Mouse (Mus musculus) stomach, postnatal 0 days (tissue): ENCODE measurements around the gene Wbp2nl. TPM values are rescaled to one million over a fixed set of nuclear protein-coding genes. Genes with fewer than 3 reads are reported as not detected.

ENCODE experiments used
- ATAC-seq: fragments of 200-750 bp; cut with Nextera tagmentation; 2 replicates; pipeline ENCODE4 v1.8.0; 2017; ENCODE audit not compliant: low FRiP score, low TSS enrichment
- DNase-seq: peaks from one replicate; pipeline ENCODE4 v3.0.0-alpha.2; 2016; ENCODE audit warnings: low spot score
- H3K27ac ChIP-seq: fragments of 300-500 bp; sonication (generic); replicated peaks from 2 replicates; pipeline ENCODE4 v1.5.1; 2014; ENCODE audit warnings: mild to moderate bottlenecking, control low read depth
- H3K27me3 ChIP-seq: fragments of 300-500 bp; sonication (generic); 2 replicates; pipeline ENCODE4 v1.6.1; 2014; ENCODE audit warnings: low read length; ENCODE audit not compliant: control insufficient read depth, insufficient read depth
- H3K36me3 ChIP-seq: fragments of 300-500 bp; sonication (generic); 2 replicates; pipeline ENCODE4 v1.6.1; 2014; ENCODE audit warnings: low read length, mixed read lengths; ENCODE audit not compliant: control insufficient read depth, insufficient read depth
- H3K4me1 ChIP-seq: fragments of 300-500 bp; sonication (generic); replicated peaks from 2 replicates; pipeline ENCODE4 v1.6.1; 2014; ENCODE audit warnings: antibody characterized with exemption; ENCODE audit not compliant: control insufficient read depth, insufficient read depth
- H3K4me2 ChIP-seq: fragments of 300-500 bp; sonication (generic); replicated peaks from 2 replicates; pipeline ENCODE4 v1.6.1; 2014; ENCODE audit warnings: low read depth, mild to moderate bottlenecking, control low read depth, moderate library complexity
- H3K4me3 ChIP-seq: fragments of 300-500 bp; sonication (generic); 2 replicates; pipeline ENCODE4 v1.5.1; 2014; ENCODE audit warnings: low read depth, low read length, control low read depth
- H3K9ac ChIP-seq: fragments of 300-500 bp; sonication (generic); 2 replicates; pipeline ENCODE4 v1.6.1; 2014; ENCODE audit warnings: mild to moderate bottlenecking, low read length, control low read depth, mixed read lengths
- H3K9me3 ChIP-seq: fragments of 300-500 bp; sonication (generic); 2 replicates; pipeline ENCODE4 v1.6.1; 2016; ENCODE audit warnings: low read length; ENCODE audit not compliant: control insufficient read depth
- CTCF ChIP-seq: IDR thresholded peaks from 2 replicates; pipeline ENCODE4 v1.5.1; 2016; ENCODE audit warnings: antibody characterized with exemption, low read depth, mild to moderate bottlenecking, moderate library complexity
- EP300 ChIP-seq: optimal IDR thresholded peaks from 2 replicates; pipeline ENCODE3; 2016; ENCODE audit warnings: antibody characterized with exemption
- WGBS: fragments of 180-500 bp; shearing (Covaris S2); extraction: QIAGEN DNeasy Blood & Tissue Kit; methylation state at CpG from one replicate; pipeline ENCODE4 v1.1.7; 2014; 5-methylcytosine and 5-hydroxymethylcytosine counted together
- polyA plus RNA-seq: library from polyadenylated mRNA; unstranded; fragments of >200 nt; fragmentation: Nextera tagmentation; extraction: Ambion mirVana; gene quantifications from 2 replicates; pipeline ENCODE4 v1.2.1, GENCODE M21; 2015

Gene Wbp2nl
- polyA plus RNA-seq, 1 experiment from 2014 or later = 0.08 TPM

DNA sequence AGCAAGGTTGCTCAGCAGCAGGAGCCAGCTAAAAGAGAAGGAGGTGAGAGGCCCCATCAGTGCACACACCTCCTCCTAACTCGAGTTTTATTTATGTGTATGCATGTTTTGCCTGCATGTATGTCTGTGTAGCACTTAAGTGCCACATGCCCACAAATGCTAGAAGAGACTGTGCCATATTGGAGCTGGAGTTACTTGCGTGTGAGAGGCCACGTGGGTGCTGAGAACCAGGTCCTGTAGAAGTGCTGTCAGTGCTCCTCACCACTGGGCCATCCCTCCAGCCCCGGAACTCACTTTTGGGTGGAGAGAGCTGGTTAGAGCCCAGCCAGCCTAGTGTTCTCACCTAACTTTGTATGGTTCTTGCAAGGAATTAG is 48.5 kb downstream of the Wbp2nl start:
- peaks cover 17% of the 10 kb centered on the region for H3K36me3 ChIP-seq
- no peaks in the 10 kb centered on the region for H3K27me3 ChIP-seq
- ATAC-seq (no peak), DNase-seq (no peak)
- H3K27ac ChIP-seq = peak overlapping the region; percentile 93
- H3K9me3 ChIP-seq = no peaks in the 10 kb centered on the region
- peak overlapping the region; percentile 66; the same call in 1 of the 2 replicates for H3K4me3 ChIP-seq
- H3K4me1 ChIP-seq = peaks cover 7% of the 10 kb centered on the region; the same call in 1 of the 2 replicates
- peak overlapping the region; percentile 67 for H3K4me2 ChIP-seq
- peak overlapping the region; percentile 28 for H3K9ac ChIP-seq
- TF ChIP-seq CTCF = no peak
- no peak for TF ChIP-seq EP300
- WGBS = 77% methylated on average over 4 of the region's 4 CpGs

DNA sequence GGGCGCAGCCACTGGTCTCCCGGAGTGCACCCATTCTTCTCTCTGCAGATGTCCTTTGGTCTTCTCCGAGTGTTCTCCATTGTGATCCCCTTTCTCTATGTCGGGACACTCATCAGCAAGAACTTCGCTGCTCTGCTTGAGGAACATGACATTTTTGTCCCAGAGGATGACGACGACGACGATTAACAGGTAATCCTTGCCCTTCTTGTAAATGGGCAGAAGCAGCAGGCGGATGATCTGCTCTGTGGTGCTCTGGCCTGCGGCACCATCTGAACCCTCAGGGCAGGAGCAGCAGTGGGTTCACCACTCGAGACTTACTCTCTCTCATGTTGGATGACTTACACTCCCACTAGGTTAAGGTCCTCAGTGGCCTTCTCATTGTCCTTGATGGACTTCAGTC is 49.1 kb downstream of the Wbp2nl start:
- no peaks in the 10 kb centered on the region for H3K27me3 ChIP-seq
- H3K36me3 ChIP-seq = peaks cover 17% of the 10 kb centered on the region
- peaks cover 7% of the 10 kb centered on the region; the same call in 1 of the 2 replicates for H3K4me1 ChIP-seq
- H3K27ac ChIP-seq = no peak overlapping the region
- 92% methylated on average over 12 of the region's 12 CpGs for WGBS
- H3K9ac ChIP-seq = no peak overlapping the region
- TF ChIP-seq EP300 (no peak), CTCF (no peak)
- DNase-seq (no peak), ATAC-seq (no peak)
- no peak overlapping the region for H3K4me2 ChIP-seq
- H3K4me3 ChIP-seq = no peak overlapping the region
- H3K9me3 ChIP-seq = no peaks in the 10 kb centered on the region

DNA sequence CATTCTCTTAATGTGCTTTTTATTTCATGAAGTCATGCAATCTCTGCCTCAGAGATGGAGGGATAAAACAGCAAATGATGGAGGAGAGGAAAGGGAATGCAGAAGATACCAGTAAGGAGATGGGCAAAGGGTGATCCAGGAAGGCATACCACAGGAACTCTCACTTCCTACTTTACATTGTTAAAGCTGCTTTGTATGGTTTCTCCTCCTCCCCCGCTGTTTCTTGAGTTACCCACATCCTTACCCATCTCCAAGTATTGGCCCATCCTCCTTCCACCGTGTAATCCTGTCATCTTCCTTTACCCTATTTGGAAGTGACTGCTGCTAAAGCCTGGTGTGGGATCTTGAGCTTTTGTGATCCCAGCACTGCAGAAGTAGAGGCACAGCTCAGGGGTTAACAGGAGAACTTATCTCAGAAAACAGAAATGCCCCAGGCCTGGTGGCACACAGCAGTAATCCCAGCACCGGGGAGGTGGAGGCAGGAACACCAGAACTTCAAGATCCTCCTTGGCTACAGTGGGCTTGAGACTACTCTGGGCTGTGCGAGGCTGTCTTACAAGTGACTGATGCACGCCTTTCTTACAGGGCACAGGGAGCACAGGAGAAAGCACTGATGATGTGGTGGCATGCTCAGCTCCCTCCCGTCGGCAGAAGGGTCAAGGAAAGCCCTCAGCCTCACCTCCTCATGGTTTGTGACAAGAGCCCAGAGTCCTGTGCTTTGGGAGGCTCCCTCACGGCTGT is 49.7 kb downstream of the Wbp2nl start:
- no peak for DNase-seq
- ATAC-seq = no peak
- H3K9ac ChIP-seq = no peak overlapping the region
- TF ChIP-seq CTCF = no peak
- TF ChIP-seq EP300 = no peak
- H3K4me1 ChIP-seq = peaks cover 7% of the 10 kb centered on the region; the same call in 1 of the 2 replicates
- WGBS = 75% methylated on average over 8 of the region's 8 CpGs
- no peaks in the 10 kb centered on the region for H3K9me3 ChIP-seq
- H3K27me3 ChIP-seq = no peaks in the 10 kb centered on the region
- H3K27ac ChIP-seq = no peak overlapping the region
- H3K36me3 ChIP-seq = peaks cover 17% of the 10 kb centered on the region
- no peak overlapping the region for H3K4me3 ChIP-seq
- no peak overlapping the region for H3K4me2 ChIP-seq

DNA sequence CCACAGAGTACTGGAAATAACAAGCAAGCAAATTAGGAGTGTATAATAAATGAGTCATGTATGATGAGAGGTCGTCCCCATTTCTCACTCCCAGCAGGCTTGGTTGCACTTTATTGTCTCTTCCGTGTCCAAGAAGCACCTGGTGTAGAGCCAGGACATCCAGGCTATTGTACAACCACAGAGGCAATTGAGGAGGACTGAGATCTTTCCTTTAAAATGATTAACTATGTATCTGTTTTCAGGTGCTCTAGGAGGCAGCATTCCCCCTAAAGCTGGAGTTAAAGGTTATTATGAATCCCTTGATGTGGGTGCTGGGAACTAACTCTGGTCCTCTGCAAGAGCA is 50.2 kb downstream of the Wbp2nl start:
- no peaks in the 10 kb centered on the region for H3K27me3 ChIP-seq
- H3K4me2 ChIP-seq = no peak overlapping the region
- no peaks in the 10 kb centered on the region for H3K9me3 ChIP-seq
- WGBS = 81% methylated on average over 2 of the region's 2 CpGs
- TF ChIP-seq CTCF (no peak), EP300 (no peak)
- H3K9ac ChIP-seq = no peak overlapping the region
- H3K4me3 ChIP-seq = no peak overlapping the region
- H3K27ac ChIP-seq = no peak overlapping the region
- no peak for ATAC-seq
- no peak for DNase-seq
- peaks cover 17% of the 10 kb centered on the region for H3K36me3 ChIP-seq
- H3K4me1 ChIP-seq = peaks cover 7% of the 10 kb centered on the region; the same call in 1 of the 2 replicates

DNA sequence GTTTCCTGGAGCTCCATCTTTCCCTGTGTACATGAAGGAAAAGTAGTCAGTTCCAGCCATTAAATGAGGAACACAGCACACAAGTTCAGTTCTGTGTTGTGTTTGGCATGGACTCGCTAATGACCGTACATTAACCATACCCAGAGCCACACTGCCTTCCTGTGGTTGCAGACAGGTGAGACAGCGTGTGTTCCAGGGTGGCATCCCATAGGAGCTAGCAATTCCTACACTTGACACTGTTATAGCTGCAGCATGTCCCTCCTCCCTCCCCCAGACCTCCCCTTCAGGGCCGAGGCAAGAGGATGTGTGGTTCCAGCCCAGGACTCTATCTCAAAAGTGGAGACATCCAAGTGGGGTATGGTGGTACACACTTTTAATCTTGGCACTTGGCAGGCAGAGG is 51.6 kb downstream of the Wbp2nl start:
- H3K4me2 ChIP-seq = no peak overlapping the region

DNA sequence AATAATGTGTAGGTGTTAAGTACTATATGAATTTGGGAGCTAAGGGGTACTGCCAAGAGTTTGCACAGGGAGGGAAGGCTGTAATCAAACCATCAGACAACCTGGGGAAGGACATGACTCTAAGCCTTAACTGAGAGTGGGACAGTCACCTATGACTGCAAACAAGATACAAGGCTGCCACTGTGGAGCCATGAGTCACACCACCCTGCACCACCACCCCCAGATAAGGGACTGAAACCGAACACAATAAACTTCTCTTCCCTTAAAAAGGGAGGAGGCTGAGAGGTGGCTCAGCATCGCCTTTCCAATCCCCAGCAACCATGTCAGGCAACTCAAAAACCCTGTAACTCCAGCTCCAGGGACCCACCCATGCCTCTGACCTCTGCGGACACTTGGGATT is 52.7 kb downstream of the Wbp2nl start:
- Histone ChIP-seq H3K9me3 (no peaks in the 10 kb centered on the region), H3K27me3 (no peaks in the 10 kb centered on the region), H3K27ac (no peak overlapping the region), H3K4me1 (0 out of 2 replicates have a peak, but pooled peaks cover 7% of the 10 kb centered on the region), H3K9ac (no peak overlapping the region), H3K4me3 (no peak overlapping the region), H3K36me3 (peaks cover 17% of the 10 kb centered on the region), H3K4me2 (no peak overlapping the region)
- 49% methylated on average over 3 of the region's 3 CpGs for WGBS
- ATAC-seq (no peak), DNase-seq (no peak)
- TF ChIP-seq CTCF (no peak), EP300 (no peak)

More for the DNA sequence above, 51.6 kb downstream of the Wbp2nl start:
- Histone ChIP-seq H3K9me3 (no peaks in the 10 kb centered on the region), H3K4me1 (peaks cover 7% of the 10 kb centered on the region; the same call in 1 of the 2 replicates), H3K27ac (no peak overlapping the region), H3K27me3 (no peaks in the 10 kb centered on the region), H3K36me3 (peaks cover 17% of the 10 kb centered on the region), H3K9ac (no peak overlapping the region), H3K4me3 (no peak overlapping the region)
- ATAC-seq (no peak), DNase-seq (no peak)
- TF ChIP-seq EP300 (no peak), CTCF (peak; percentile 39; the same call in 1 of the 2 replicates)
- 69% methylated on average over 3 of the region's 4 CpGs for WGBS
